Mouse (Mus musculus) embryonic facial prominence, embryonic 14.5 days (tissue): Measurements from ENCODE around the gene Themis. TPM values are rescaled to one million over a fixed set of nuclear protein-coding genes. Genes with fewer than 3 reads are reported as not detected.

Experiments
- ATAC-seq: fragments of 200-750 bp; cut with Nextera tagmentation; 2 replicates; pipeline ENCODE4 v1.8.0; 2017; ENCODE audit warnings: low read depth, moderate number of reproducible peaks, moderate TSS enrichment
- DNase-seq: peaks from one replicate; pipeline ENCODE4 v3.0.0-alpha.2; 2015; ENCODE audit warnings: low spot score
- H3K27ac ChIP-seq: fragments of 300-500 bp; sonication (generic); replicated peaks from 2 replicates; pipeline ENCODE4 v1.5.1; 2014; ENCODE audit warnings: low read depth, mild to moderate bottlenecking, low read length, moderate library complexity
- H3K27me3 ChIP-seq: fragments of 300-500 bp; sonication (generic); replicated peaks from 2 replicates; pipeline ENCODE4 v1.6.1; 2014; ENCODE audit warnings: low read length; ENCODE audit not compliant: control insufficient read depth, insufficient read depth
- H3K36me3 ChIP-seq: fragments of 300-500 bp; sonication (generic); 2 replicates; pipeline ENCODE4 v1.6.1; 2014; ENCODE audit warnings: low read length, mixed read lengths; ENCODE audit not compliant: control insufficient read depth, insufficient read depth
- H3K4me1 ChIP-seq: fragments of 300-500 bp; sonication (generic); 2 replicates; pipeline ENCODE4 v1.6.1; 2014; ENCODE audit warnings: antibody characterized with exemption, low read length; ENCODE audit not compliant: control insufficient read depth, insufficient read depth
- H3K4me2 ChIP-seq: fragments of 300-500 bp; sonication (generic); 2 replicates; pipeline ENCODE4 v1.6.1; 2014; ENCODE audit warnings: low read depth, mild to moderate bottlenecking, low read length, moderate library complexity, mixed read lengths
- H3K4me3 ChIP-seq: fragments of 300-500 bp; sonication (generic); 2 replicates; pipeline ENCODE4 v1.5.1; 2014; ENCODE audit warnings: low read depth, mild to moderate bottlenecking, low read length
- H3K9ac ChIP-seq: fragments of 300-500 bp; sonication (generic); 2 replicates; pipeline ENCODE4 v1.6.1; 2014; ENCODE audit warnings: low read depth, mild to moderate bottlenecking, low read length, moderate library complexity, mixed read lengths
- H3K9me3 ChIP-seq: fragments of 300-500 bp; sonication (generic); 2 replicates; pipeline ENCODE4 v1.6.1; 2016; ENCODE audit warnings: low read length; ENCODE audit not compliant: control insufficient read depth
- WGBS: fragments of 180-500 bp; shearing (Covaris S2); extraction: QIAGEN DNeasy Blood & Tissue Kit; methylation state at CpG from one replicate; pipeline ENCODE4 v1.1.7; 2014; 5-methylcytosine and 5-hydroxymethylcytosine counted together
- polyA plus RNA-seq: library from polyadenylated mRNA; unstranded; fragments of >200 nt; fragmentation: Nextera tagmentation; extraction: Ambion mirVana; gene quantifications from 2 replicates; pipeline ENCODE4 v1.2.1, GENCODE M21; 2014

The Themis gene
- not detected in 2 replicates for polyA plus RNA-seq

GRCm38 (mm10) chr10:28668261-28668660 is at the start of gene Themis:
Gene Themis, plus strand, starts transcription at chr10:28668360.
- H3K9me3 ChIP-seq = no peaks in the 10 kb centered on the region
- no peak within 1 kb of the TSS for H3K4me2 ChIP-seq
- H3K4me1 ChIP-seq = no peaks in the 10 kb centered on the region
- no peak for ATAC-seq
- no peaks in the 10 kb centered on the region for H3K36me3 ChIP-seq
- no peak for DNase-seq
- no peaks in the 10 kb centered on the region for H3K27me3 ChIP-seq
- WGBS = 52% methylated on average over 5 of the region's 5 CpGs
- no peak within 1 kb of the TSS for H3K27ac ChIP-seq
- no peak within 1 kb of the TSS for H3K9ac ChIP-seq
- H3K4me3 ChIP-seq = no peak within 1 kb of the TSS

- Histone ChIP-seq H3K27ac (no peak overlapping the region), H3K4me1 (no peaks in the 10 kb centered on the region), H3K9me3 (no peaks in the 10 kb centered on the region), H3K9ac (no peak overlapping the region), H3K4me3 (no peak overlapping the region), H3K36me3 (no peaks in the 10 kb centered on the region), H3K4me2 (no peak overlapping the region), H3K27me3 (no peaks in the 10 kb centered on the region)
- 87% methylated on average over 1 of the region's 1 CpGs for WGBS
- ATAC-seq (no peak), DNase-seq (no peak)
Measured at GRCm38 (mm10) chr10:28619415-28619814, 48.7 kb upstream of the Themis start.

- H3K27ac ChIP-seq = no peak overlapping the region
- H3K4me2 ChIP-seq = no peak overlapping the region
- no peak for ATAC-seq
- no peaks in the 10 kb centered on the region for H3K4me1 ChIP-seq
- no peak overlapping the region for H3K9ac ChIP-seq
- H3K9me3 ChIP-seq = no peaks in the 10 kb centered on the region
- H3K36me3 ChIP-seq = no peaks in the 10 kb centered on the region
- no peak overlapping the region for H3K4me3 ChIP-seq
- H3K27me3 ChIP-seq = no peaks in the 10 kb centered on the region
- DNase-seq = no peak
Measured at GRCm38 (mm10) chr10:28636096-28636495, 32.1 kb upstream of the Themis start.

- Histone ChIP-seq H3K4me1 (no peaks in the 10 kb centered on the region), H3K27me3 (no peaks in the 10 kb centered on the region), H3K4me2 (no peak overlapping the region), H3K9me3 (no peaks in the 10 kb centered on the region), H3K27ac (no peak overlapping the region), H3K9ac (no peak overlapping the region), H3K36me3 (no peaks in the 10 kb centered on the region), H3K4me3 (no peak overlapping the region)
- WGBS = 68% methylated on average over 2 of the region's 2 CpGs
- DNase-seq (no peak), ATAC-seq (no peak)
Measured at GRCm38 (mm10) chr10:28641887-28642286, 26.3 kb upstream of the Themis start.

GRCm38 (mm10) chr10:28647855-28648254 is 20.3 kb upstream of the Themis start:
- Histone ChIP-seq H3K27me3 (no peaks in the 10 kb centered on the region), H3K27ac (no peak overlapping the region), H3K4me3 (no peak overlapping the region), H3K9ac (no peak overlapping the region), H3K9me3 (no peaks in the 10 kb centered on the region), H3K4me1 (no peaks in the 10 kb centered on the region), H3K4me2 (no peak overlapping the region), H3K36me3 (no peaks in the 10 kb centered on the region)
- DNase-seq (no peak), ATAC-seq (no peak)
- 89% methylated on average over 2 of the region's 2 CpGs for WGBS

- ATAC-seq (no peak), DNase-seq (no peak)
- Histone ChIP-seq H3K4me3 (no peak overlapping the region), H3K36me3 (no peaks in the 10 kb centered on the region), H3K4me2 (no peak overlapping the region), H3K27ac (no peak overlapping the region), H3K4me1 (no peaks in the 10 kb centered on the region), H3K9ac (no peak overlapping the region), H3K9me3 (no peaks in the 10 kb centered on the region), H3K27me3 (no peaks in the 10 kb centered on the region)
- 62% methylated on average over 6 of the region's 6 CpGs for WGBS
Measured at GRCm38 (mm10) chr10:28649109-28649899, 18.9 kb upstream of the Themis start.

GRCm38 (mm10) chr10:28649900-28650160 is 18.3 kb upstream of the Themis start:
- no peaks in the 10 kb centered on the region for H3K36me3 ChIP-seq
- DNase-seq = no peak
- no peak for ATAC-seq
- no peaks in the 10 kb centered on the region for H3K9me3 ChIP-seq
- H3K27ac ChIP-seq = no peak overlapping the region
- no peaks in the 10 kb centered on the region for H3K4me1 ChIP-seq
- no peaks in the 10 kb centered on the region for H3K27me3 ChIP-seq
- 21% methylated on average over 1 of the region's 1 CpGs for WGBS
- H3K4me2 ChIP-seq = no peak overlapping the region
- no peak overlapping the region for H3K4me3 ChIP-seq
- no peak overlapping the region for H3K9ac ChIP-seq

GRCm38 (mm10) chr10:28651910-28652309 is 16.2 kb upstream of the Themis start:
- no peaks in the 10 kb centered on the region for H3K9me3 ChIP-seq
- ATAC-seq (no peak), DNase-seq (no peak)
- no peaks in the 10 kb centered on the region for H3K4me1 ChIP-seq
- H3K4me3 ChIP-seq = no peak overlapping the region
- H3K36me3 ChIP-seq = no peaks in the 10 kb centered on the region
- no peak overlapping the region for H3K4me2 ChIP-seq
- 68% methylated on average over 2 of the region's 2 CpGs for WGBS
- H3K27me3 ChIP-seq = no peaks in the 10 kb centered on the region
- no peak overlapping the region for H3K27ac ChIP-seq
- no peak overlapping the region for H3K9ac ChIP-seq

- H3K27ac ChIP-seq = no peak overlapping the region
- H3K4me2 ChIP-seq = no peak overlapping the region
- no peak overlapping the region for H3K9ac ChIP-seq
- H3K27me3 ChIP-seq = no peaks in the 10 kb centered on the region
- H3K36me3 ChIP-seq = no peaks in the 10 kb centered on the region
- ATAC-seq (no peak), DNase-seq (peak; percentile 12)
- H3K9me3 ChIP-seq = no peaks in the 10 kb centered on the region
- no peak overlapping the region for H3K4me3 ChIP-seq
- H3K4me1 ChIP-seq = no peaks in the 10 kb centered on the region
Measured at GRCm38 (mm10) chr10:28654733-28655132, 13.4 kb upstream of the Themis start.
